30 mouse cellular contexts compared by ENCODE assay signal in genomic region chr6:51065156-51065555, GRCm38 (mm10).
A peak's percentile ranks its signal among the peaks of the same experiment; 100 is the strongest.
DNase-seq lines count a peak whose midpoint lies in the region; ATAC-seq and TF ChIP-seq lines count a peak whose summit lies in the region.
"Had no signal": no experiment of that assay in that cellular context is flagged by ENCODE, and none has a peak within 500 bp of the region (broad histone marks: within the 10 kb centered on the region; RNA-seq: fewer than 3 reads in every experiment).

No protein-coding gene starts in this region.

- no peak for TF ChIP-seq CTCF in kidney, postnatal 0 days (IDR thresholded peaks at IDR 0.05; ENCODE audit: low read depth)

- no peaks in the 10 kb centered on the region for H3K36me3 ChIP-seq in forebrain, embryonic 12.5 days (replicated peaks)
- H3K36me3 ChIP-seq in forebrain, embryonic 15.5 days, result no peaks in the 10 kb centered on the region
- no peaks in the 10 kb centered on the region for H3K36me3 ChIP-seq in kidney, postnatal 0 days (ENCODE audit: insufficient read depth, low read length)
- no peaks in the 10 kb centered on the region for H3K36me3 ChIP-seq in embryonic facial prominence, embryonic 13.5 days
- no peaks in the 10 kb centered on the region for H3K36me3 ChIP-seq in intestine, embryonic 16.5 days (ENCODE audit: control insufficient read depth, insufficient read depth, low read length)
- H3K36me3 ChIP-seq: heart, embryonic 12.5 days; liver, embryonic 15.5 days; midbrain, embryonic 13.5 days; neural tube, embryonic 13.5 days had no signal

- H3K4me3 ChIP-seq in forebrain, embryonic 12.5 days (replicated peaks), result no peak overlapping the region
- no peak overlapping the region for H3K4me3 ChIP-seq in forebrain, embryonic 15.5 days
- H3K4me3 ChIP-seq in kidney, postnatal 0 days (replicated peaks; ENCODE audit: low read depth, low read length), result no peak overlapping the region
- no peak overlapping the region for H3K4me3 ChIP-seq in embryonic facial prominence, embryonic 13.5 days
- no peak overlapping the region for H3K4me3 ChIP-seq in intestine, embryonic 16.5 days (ENCODE audit: low read length)
- H3K4me3 ChIP-seq: heart, embryonic 12.5 days; layer of hippocampus, adult 2 months; liver, embryonic 15.5 days; midbrain, embryonic 13.5 days; neural tube, embryonic 13.5 days had no signal

- H3K27me3 ChIP-seq in forebrain, embryonic 12.5 days, result peaks cover 3% of the 10 kb centered on the region; the same call in 1 of the 2 replicates
- H3K27me3 ChIP-seq in forebrain, embryonic 15.5 days, result no peaks in the 10 kb centered on the region
- H3K27me3 ChIP-seq in kidney, postnatal 0 days (ENCODE audit: insufficient read depth, low read length), result no peaks in the 10 kb centered on the region
- H3K27me3 ChIP-seq in embryonic facial prominence, embryonic 13.5 days, result no peaks in the 10 kb centered on the region
- no peaks in the 10 kb centered on the region for H3K27me3 ChIP-seq in intestine, embryonic 16.5 days (replicated peaks; ENCODE audit: control insufficient read depth, insufficient read depth, low read length)
- H3K27me3 ChIP-seq: heart, embryonic 12.5 days; liver, embryonic 15.5 days; midbrain, embryonic 13.5 days; neural tube, embryonic 13.5 days; Patski had no signal

- H3K9ac ChIP-seq in forebrain, embryonic 12.5 days, result no peak overlapping the region
- H3K9ac ChIP-seq in forebrain, embryonic 15.5 days (replicated peaks), result no peak overlapping the region
- H3K9ac ChIP-seq in kidney, postnatal 0 days (ENCODE audit: low read depth, low read length), result no peak overlapping the region
- H3K9ac ChIP-seq in embryonic facial prominence, embryonic 13.5 days, result no peak overlapping the region
- H3K9ac ChIP-seq in intestine, embryonic 16.5 days (ENCODE audit: low read depth, low read length), result no peak overlapping the region
- H3K9ac ChIP-seq: heart, embryonic 12.5 days; hindbrain, embryonic 14.5 days; liver, embryonic 15.5 days; lung, embryonic 14.5 days; midbrain, embryonic 13.5 days; neural tube, embryonic 13.5 days had no signal

- no peaks in the 10 kb centered on the region for H3K9me3 ChIP-seq in forebrain, embryonic 12.5 days
- no peaks in the 10 kb centered on the region for H3K9me3 ChIP-seq in forebrain, embryonic 15.5 days
- no peaks in the 10 kb centered on the region for H3K9me3 ChIP-seq in kidney, postnatal 0 days (replicated peaks; ENCODE audit: low read length)
- H3K9me3 ChIP-seq in embryonic facial prominence, embryonic 13.5 days, result no peaks in the 10 kb centered on the region
- no peaks in the 10 kb centered on the region for H3K9me3 ChIP-seq in intestine, embryonic 16.5 days (ENCODE audit: control insufficient read depth, low read length)
- H3K9me3 ChIP-seq: heart, embryonic 12.5 days; liver, embryonic 15.5 days; midbrain, embryonic 13.5 days; neural tube, embryonic 13.5 days had no signal

- 76% methylated on average over 6 of the region's 6 CpGs for WGBS in forebrain, embryonic 12.5 days
- 82% methylated on average over 6 of the region's 6 CpGs for WGBS in forebrain, embryonic 15.5 days
- WGBS in kidney, postnatal 0 days, result 37% methylated on average over 6 of the region's 6 CpGs
- WGBS in embryonic facial prominence, embryonic 13.5 days, result 50% methylated on average over 6 of the region's 6 CpGs
- 58% methylated on average over 6 of the region's 6 CpGs for WGBS in intestine, embryonic 16.5 days

- no peak for ATAC-seq in forebrain, embryonic 12.5 days (ENCODE audit: low FRiP score)
- no peak for ATAC-seq in forebrain, embryonic 15.5 days (replicated peaks)
- ATAC-seq in kidney, postnatal 0 days (replicated peaks; ENCODE audit: low FRiP score, low read depth), result no peak
- ATAC-seq in embryonic facial prominence, embryonic 13.5 days (ENCODE audit: insufficient number of reproducible peaks, insufficient read depth, low FRiP score, low TSS enrichment, low read depth), result no peak
- ATAC-seq in intestine, embryonic 16.5 days, result no peak
- ATAC-seq: inflammation-experienced regulatory T-cells, adult 6 months; midbrain, embryonic 13.5 days; Patski had no signal

- peak; percentile 71 for DNase-seq in kidney, postnatal 0 days (ENCODE audit: low spot score)
- no peak for DNase-seq in kidney, postnatal 36 days
- DNase-seq in left cerebral cortex, postnatal 25 days (ENCODE audit: low spot score in 2 of 2), result no peak
- DNase-seq: adrenal gland, postnatal 10 days; cerebellum, adult 8-10 months; cerebellum, postnatal 25 days; gastrocnemius, postnatal 25 days; heart, adult 18-20 months; heart, postnatal 4 days; kidney, adult 18-20 months; kidney, postnatal 25 days; left cerebral cortex, postnatal 4 days; lung, embryonic 14.5 days; lung, postnatal 14 days; right cerebral cortex, postnatal 4 days; thymus, adult 18-20 months; thymus, postnatal 25 days had no signal

- H3K4me1 ChIP-seq in forebrain, embryonic 12.5 days, result peaks cover 31% of the 10 kb centered on the region
- peaks cover 36% of the 10 kb centered on the region for H3K4me1 ChIP-seq in forebrain, embryonic 15.5 days
- peaks cover 9% of the 10 kb centered on the region; the same call in 1 of the 2 replicates for H3K4me1 ChIP-seq in kidney, postnatal 0 days (replicated peaks; ENCODE audit: insufficient read depth, low read length)
- peaks cover 57% of the 10 kb centered on the region for H3K4me1 ChIP-seq in embryonic facial prominence, embryonic 13.5 days
- H3K4me1 ChIP-seq in intestine, embryonic 16.5 days (ENCODE audit: control insufficient read depth, insufficient read depth, low read length), result peaks cover 3% of the 10 kb centered on the region; the same call in 1 of the 2 replicates
- H3K4me1 ChIP-seq: liver, embryonic 15.5 days had no signal

- H3K27ac ChIP-seq in forebrain, embryonic 12.5 days, result peak overlapping the region; percentile 63; the same call in 1 of the 2 replicates
- H3K27ac ChIP-seq in forebrain, embryonic 15.5 days (replicated peaks), result no peak overlapping the region
- H3K27ac ChIP-seq in kidney, postnatal 0 days, result no peak overlapping the region
- peak overlapping the region; percentile 19; the same call in 1 of the 2 replicates for H3K27ac ChIP-seq in embryonic facial prominence, embryonic 13.5 days
- no peak overlapping the region for H3K27ac ChIP-seq in intestine, embryonic 16.5 days (ENCODE audit: low read length)
- H3K27ac ChIP-seq: hindbrain, embryonic 14.5 days; layer of hippocampus, adult 2 months; liver, embryonic 15.5 days; midbrain, embryonic 13.5 days; neural tube, embryonic 13.5 days; stomach, postnatal 0 days had no signal

- H3K4me2 ChIP-seq in forebrain, embryonic 12.5 days, result no peak overlapping the region
- no peak overlapping the region for H3K4me2 ChIP-seq in forebrain, embryonic 15.5 days (replicated peaks)
- no peak overlapping the region for H3K4me2 ChIP-seq in kidney, postnatal 0 days (ENCODE audit: low read length)
- H3K4me2 ChIP-seq in embryonic facial prominence, embryonic 13.5 days, result no peak overlapping the region
- no peak overlapping the region for H3K4me2 ChIP-seq in intestine, embryonic 16.5 days (ENCODE audit: low read depth, low read length)
- H3K4me2 ChIP-seq: heart, embryonic 12.5 days; hindbrain, embryonic 14.5 days; liver, embryonic 15.5 days; lung, embryonic 14.5 days; midbrain, embryonic 13.5 days; neural tube, embryonic 13.5 days had no signal

- intact Hi-C loops in left cerebral cortex, postnatal 25 days (cut with DNase I), result no loop called here

Comparison
In these comparisons a context has a peak if more than half of its experiments do, and no peak if none do; other contexts are left out.
1. H3K27ac ChIP-seq: peak in forebrain, embryonic 12.5 days (single experiment) and embryonic facial prominence, embryonic 13.5 days (single experiment); none in forebrain, embryonic 15.5 days (single experiment), kidney, postnatal 0 days (single experiment) and intestine, embryonic 16.5 days (single experiment).